Mouse (Mus musculus) E14TG2a.4 (cell line): ENCODE measurements at regions not wholly inside any gene's neighbourhood (a gene's known extent, or its start where the extent isn't known, plus 50 kb on each side); places are given as distances from the start of the nearest gene placed in this dataset.

Experiments
- CTCF ChIP-seq: conservative IDR thresholded peaks from 2 replicates; pipeline ENCODE4 v1.5.1; 2014; ENCODE audit warnings: low read length
- NANOG ChIP-seq: IDR thresholded peaks from 2 replicates; pipeline ENCODE4 v1.6.1; 2014; ENCODE audit warnings: borderline replicate concordance, low read length, mixed read lengths

DNA sequence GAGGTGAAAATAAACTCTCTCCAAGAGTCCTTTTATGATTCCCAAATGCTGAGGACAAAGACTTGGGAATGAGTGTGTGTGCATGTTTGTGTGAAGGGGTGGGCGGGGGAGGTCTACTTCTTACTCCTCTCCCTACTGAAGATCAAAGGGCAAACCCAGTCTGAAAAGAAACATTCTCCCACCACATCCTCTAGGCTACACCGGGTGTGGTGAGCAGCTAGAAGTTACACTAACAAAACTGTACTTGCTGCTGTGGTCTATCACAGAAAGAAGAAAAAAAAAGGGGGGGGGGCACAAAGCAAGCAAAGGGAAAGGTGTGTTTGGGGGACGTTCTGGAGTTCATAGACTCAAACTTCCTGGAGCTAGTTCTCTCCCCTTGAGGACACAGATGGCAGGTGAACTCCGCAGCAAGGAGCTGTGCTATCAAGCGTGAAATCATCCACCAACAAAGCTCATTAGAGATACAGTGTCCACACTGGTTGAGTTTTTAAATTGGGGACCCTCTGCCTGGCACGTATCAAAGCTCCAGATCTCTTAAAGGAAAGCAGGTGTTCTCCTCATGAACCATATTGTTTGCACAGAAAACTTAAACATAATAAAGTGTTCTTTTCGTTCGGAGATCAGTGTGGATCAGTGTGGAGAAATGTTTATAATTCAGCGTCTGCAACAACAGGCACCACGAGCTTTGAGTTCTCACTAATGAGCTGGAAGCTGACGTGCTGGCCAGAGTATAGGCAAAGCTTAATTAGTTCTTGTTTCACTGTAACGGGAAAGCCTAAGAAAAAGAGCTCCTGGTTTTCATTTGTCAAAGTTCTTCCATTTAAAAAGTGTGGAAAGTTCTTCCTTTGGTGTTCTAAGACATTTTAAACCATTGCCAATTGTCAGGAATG is 280.7 kb upstream of the Htr2a start:
- TF ChIP-seq CTCF (no peak), NANOG (no peak)
